Mouse (Mus musculus): ENCODE measurements around the gene Zfand4. TPM values are rescaled to one million over a fixed set of nuclear protein-coding genes. Genes with fewer than 3 reads are reported as not detected.
"Not testable (repeated sequence)": the region's sequence is repeated elsewhere in the genome, so short reads cannot be mapped to it uniquely, and the experiment has no call there.

Zfand4 gene
- polyA plus RNA-seq, 1 experiment from 2014 or later: 8.3 TPM

DNA sequence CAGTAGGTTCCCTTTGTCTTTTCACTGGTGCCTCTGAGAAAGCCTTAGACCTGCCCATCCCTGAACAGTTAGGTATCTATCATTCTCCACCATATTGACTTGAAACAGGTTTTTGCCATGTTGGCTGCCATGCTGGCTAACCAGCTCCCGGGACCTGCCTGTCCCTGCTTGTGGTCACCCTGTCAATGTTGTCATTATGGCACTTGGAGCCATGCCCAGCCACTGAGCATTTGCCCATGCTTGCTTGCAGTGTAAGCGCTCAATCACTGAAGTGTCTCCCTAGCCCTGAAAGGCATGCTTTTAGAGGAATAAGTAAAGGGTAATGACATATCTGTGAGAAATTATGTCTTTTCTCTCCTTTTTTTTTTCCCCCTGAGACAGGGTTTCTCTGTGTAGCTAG, 67.4 kb downstream of the Zfand4 start:
- Histone ChIP-seq H3K4me2 (replicated peaks) (no peak overlapping the region), H3K4me1 (no peaks in the 10 kb centered on the region), H3K27ac (replicated peaks) (no peak overlapping the region), H3K27me3 (no peaks in the 10 kb centered on the region), H3K9ac (replicated peaks) (no peak overlapping the region), H3K36me3 (no peaks in the 10 kb centered on the region), H3K9me3 (no peaks in the 10 kb centered on the region), H3K4me3 (no peak overlapping the region)
- ATAC-seq (replicated peaks): no peak
- WGBS: 64% methylated on average over 2 of the region's 2 CpGs

DNA sequence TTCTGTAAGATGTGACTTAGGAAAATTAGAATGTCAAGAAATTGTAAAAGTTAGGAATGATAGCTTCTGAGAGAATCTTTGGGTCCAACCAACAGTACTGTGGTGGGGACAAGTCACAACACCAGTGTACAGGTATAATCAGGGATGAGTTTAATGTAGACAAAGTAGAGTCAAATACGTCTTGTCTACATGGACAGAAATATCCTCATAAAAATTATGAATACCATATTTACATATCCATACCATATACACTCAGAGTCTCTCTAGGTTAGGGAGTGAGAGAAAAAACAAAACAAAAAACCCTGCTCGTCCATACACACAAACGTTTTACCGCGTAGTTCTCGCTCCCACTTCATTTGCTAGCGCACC, 73.4 kb downstream of the Zfand4 start:
- H3K4me1 ChIP-seq: peaks cover 14% of the 10 kb centered on the region
- H3K36me3 ChIP-seq: no peaks in the 10 kb centered on the region
- H3K4me3 ChIP-seq: peak overlapping the region; percentile 95
- H3K27me3 ChIP-seq: no peaks in the 10 kb centered on the region
- H3K9me3 ChIP-seq: no peaks in the 10 kb centered on the region
- WGBS: 4% methylated on average over 7 of the region's 7 CpGs
- H3K4me2 ChIP-seq (replicated peaks): peak overlapping the region; percentile 68
- no peak; the same call in 1 of the 2 replicates for ATAC-seq (replicated peaks)
- peak overlapping the region; percentile 85 for H3K9ac ChIP-seq (replicated peaks)
- H3K27ac ChIP-seq (replicated peaks): peak overlapping the region; percentile 65

DNA sequence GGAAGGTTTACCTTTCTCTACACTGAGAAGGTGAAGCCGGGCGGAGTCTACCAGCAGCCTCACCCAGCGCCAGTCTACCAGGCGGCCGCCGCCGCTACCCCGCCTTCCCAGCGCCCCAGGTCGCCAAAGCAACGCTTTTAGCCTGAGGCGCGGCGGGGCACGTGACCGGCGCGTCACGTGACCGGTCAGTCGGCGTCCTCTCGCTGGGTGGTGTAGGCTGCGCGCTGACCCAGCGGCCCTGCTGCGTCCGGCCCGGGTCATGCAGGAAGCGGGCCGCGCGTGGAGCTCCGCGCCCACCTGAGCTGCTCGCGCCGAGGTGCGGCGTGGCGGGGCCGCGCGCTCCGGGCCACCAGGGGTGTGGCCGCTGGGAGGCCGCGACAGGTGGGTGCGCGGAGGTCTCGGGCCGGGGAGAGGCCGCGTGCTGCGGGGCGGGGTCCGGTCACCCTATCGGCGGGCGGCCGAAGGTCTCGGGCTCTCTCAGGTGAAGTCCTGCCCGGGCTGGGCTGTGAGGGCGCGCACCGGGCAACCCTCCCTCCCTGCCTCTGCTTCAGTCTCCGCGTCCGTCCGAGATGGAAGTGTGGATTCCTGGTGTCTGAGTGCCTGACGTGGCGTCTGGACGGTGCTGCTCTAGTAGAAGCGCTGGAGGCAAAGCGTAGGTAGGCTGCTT, 73.9 kb downstream of the Zfand4 start, which contains the start of gene March8:
Gene March8, plus strand, starts transcription at position 190 of the 667 bp plus-strand sequence.
- peak within 1 kb of the TSS; percentile 68 for H3K4me2 ChIP-seq (replicated peaks)
- WGBS: under 1% methylated on average over 67 of the region's 75 CpGs
- peak within 1 kb of the TSS; percentile 95 for H3K4me3 ChIP-seq
- H3K27me3 ChIP-seq: no peaks in the 10 kb centered on the region
- H3K9ac ChIP-seq (replicated peaks): peak within 1 kb of the TSS; percentile 85
- H3K4me1 ChIP-seq: peaks cover 14% of the 10 kb centered on the region
- peak within 1 kb of the TSS; percentile 65 for H3K27ac ChIP-seq (replicated peaks)
- no peaks in the 10 kb centered on the region for H3K9me3 ChIP-seq
- H3K36me3 ChIP-seq: no peaks in the 10 kb centered on the region
- peak; percentile 95 for ATAC-seq (replicated peaks)

DNA sequence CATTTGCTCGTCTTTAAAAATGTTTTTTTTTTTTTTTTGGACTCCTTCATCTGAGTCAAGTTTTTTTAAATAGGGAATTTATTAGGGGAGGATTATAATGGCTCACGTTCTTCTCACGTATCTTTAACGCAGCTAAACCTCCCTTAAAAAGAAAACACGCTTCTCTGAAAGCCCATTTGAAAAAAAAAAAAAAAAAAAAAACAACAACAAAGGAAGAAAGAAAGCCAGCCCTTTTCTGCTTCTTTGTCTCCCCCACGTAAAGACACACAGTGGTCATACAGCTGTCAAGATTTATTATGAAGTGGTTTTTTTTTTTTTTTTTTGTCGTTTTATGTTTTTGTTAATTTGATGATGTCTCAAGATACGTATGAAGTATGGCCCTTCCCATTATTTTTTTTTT, 74.5 kb downstream of the Zfand4 start:
- Histone ChIP-seq H3K27me3 (no peaks in the 10 kb centered on the region), H3K9me3 (no peaks in the 10 kb centered on the region), H3K36me3 (no peaks in the 10 kb centered on the region), H3K4me3 (peak overlapping the region; percentile 95), H3K9ac (replicated peaks) (peak overlapping the region; percentile 85), H3K4me2 (replicated peaks) (peak overlapping the region; percentile 68), H3K4me1 (peaks cover 14% of the 10 kb centered on the region), H3K27ac (replicated peaks) (peak overlapping the region; percentile 65; the same call in 1 of the 2 replicates)
- WGBS: 4% methylated on average over 8 of the region's 8 CpGs
- ATAC-seq (replicated peaks): no peak

DNA sequence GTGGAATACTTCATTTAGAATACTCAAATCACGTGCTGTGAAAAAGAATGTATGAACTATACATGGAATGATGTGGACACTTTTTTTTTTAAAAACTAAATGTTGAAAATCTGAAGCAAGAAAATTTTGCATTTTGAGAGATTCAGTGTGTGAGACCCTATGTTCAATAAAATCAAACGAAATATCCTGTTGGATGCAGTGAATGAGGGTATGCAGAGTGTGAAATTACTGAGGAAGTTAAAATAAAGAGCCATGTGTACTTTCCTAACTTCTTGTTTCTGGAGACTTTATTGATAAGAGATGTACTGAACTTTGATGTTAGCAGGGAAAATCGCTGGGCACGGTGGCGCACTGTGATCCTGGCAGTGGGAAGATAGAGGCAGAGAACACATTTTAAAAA, 75.1 kb downstream of the Zfand4 start:
- ATAC-seq (replicated peaks): no peak
- no peaks in the 10 kb centered on the region for H3K27me3 ChIP-seq
- peaks cover 14% of the 10 kb centered on the region for H3K4me1 ChIP-seq
- no peak overlapping the region for H3K9ac ChIP-seq (replicated peaks)
- H3K4me2 ChIP-seq (replicated peaks): peak overlapping the region; percentile 68
- no peaks in the 10 kb centered on the region for H3K36me3 ChIP-seq
- no peak overlapping the region for H3K27ac ChIP-seq (replicated peaks)
- peak overlapping the region; percentile 95 for H3K4me3 ChIP-seq
- H3K9me3 ChIP-seq: no peaks in the 10 kb centered on the region
- WGBS: 79% methylated on average over 5 of the region's 5 CpGs

DNA sequence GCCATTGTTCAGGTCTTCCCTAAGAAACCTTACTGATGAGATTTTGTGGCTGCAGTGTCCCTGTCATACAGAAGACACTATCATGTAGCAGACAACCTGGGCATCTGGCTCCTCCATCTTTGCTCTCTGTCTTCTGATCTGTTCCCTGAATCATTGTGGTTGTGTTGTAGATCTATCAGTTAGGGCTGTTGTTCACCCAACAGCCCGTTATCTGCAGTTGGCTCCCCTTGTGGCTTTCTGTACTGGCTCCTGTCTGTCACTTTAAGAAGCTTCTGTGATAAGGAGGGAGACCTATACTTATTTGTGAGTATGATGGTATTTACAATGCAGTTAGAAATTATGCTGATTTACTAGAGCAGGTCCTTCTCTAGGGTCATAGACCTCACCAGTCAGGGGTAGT, 76.5 kb downstream of the Zfand4 start:
- Histone ChIP-seq H3K4me1 (peaks cover 14% of the 10 kb centered on the region), H3K27ac (replicated peaks) (no peak overlapping the region), H3K4me3 (no peak overlapping the region), H3K9me3 (no peaks in the 10 kb centered on the region), H3K36me3 (no peaks in the 10 kb centered on the region), H3K27me3 (no peaks in the 10 kb centered on the region), H3K9ac (replicated peaks) (no peak overlapping the region), H3K4me2 (replicated peaks) (peak overlapping the region; percentile 68; the same call in 1 of the 2 replicates)
- ATAC-seq (replicated peaks): no peak
- 87% methylated on average over 1 of the region's 1 CpGs for WGBS

DNA sequence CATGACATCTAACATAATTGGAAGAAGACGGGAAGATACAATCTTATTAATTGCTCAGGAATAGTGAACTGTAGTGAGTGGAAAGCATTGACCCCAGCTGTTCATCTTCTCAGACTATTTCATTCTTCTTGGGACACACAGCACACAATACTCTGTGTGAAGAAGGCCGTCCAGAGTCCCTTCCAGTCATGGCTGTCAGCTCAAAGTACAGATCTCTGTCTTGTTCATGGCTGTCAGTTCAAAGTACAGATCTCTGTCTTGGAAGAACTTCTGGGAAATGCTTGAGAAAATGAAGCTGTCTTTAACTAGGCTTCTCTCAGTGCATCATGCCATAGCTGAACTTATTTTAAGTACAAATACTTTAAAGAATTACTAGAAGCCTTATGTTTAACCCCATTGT, 83.9 kb downstream of the Zfand4 start:
- 89% methylated on average over 2 of the region's 2 CpGs for WGBS
- H3K9me3 ChIP-seq: no peaks in the 10 kb centered on the region
- no peak overlapping the region for H3K9ac ChIP-seq (replicated peaks)
- no peak for ATAC-seq (replicated peaks)
- no peaks in the 10 kb centered on the region for H3K36me3 ChIP-seq
- no peaks in the 10 kb centered on the region for H3K4me1 ChIP-seq
- no peak overlapping the region for H3K4me2 ChIP-seq (replicated peaks)
- H3K27ac ChIP-seq (replicated peaks): no peak overlapping the region
- no peak overlapping the region for H3K4me3 ChIP-seq
- no peaks in the 10 kb centered on the region for H3K27me3 ChIP-seq

DNA sequence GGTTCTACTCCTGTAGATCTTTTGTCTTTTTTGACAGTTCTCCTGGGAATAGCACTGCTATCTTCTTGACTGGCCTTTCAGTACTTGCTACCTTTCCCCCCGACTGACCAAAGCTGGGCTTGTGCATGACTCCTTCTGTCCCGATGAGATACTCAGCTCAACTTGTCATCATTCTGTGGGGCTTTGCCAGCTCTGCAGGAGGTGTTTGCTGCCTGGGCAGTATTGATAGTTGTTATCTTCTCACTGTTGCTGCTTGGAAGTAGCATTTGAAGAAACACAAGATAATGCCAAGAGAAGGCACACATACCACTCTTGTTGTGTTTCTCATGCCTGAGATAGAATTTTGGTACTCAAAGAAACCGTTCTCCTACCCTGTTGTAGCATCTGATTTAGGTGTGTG, 86.0 kb downstream of the Zfand4 start:
- no peaks in the 10 kb centered on the region for H3K36me3 ChIP-seq
- no peaks in the 10 kb centered on the region for H3K4me1 ChIP-seq
- no peak overlapping the region for H3K27ac ChIP-seq (replicated peaks)
- no peak overlapping the region for H3K9ac ChIP-seq (replicated peaks)
- no peak overlapping the region for H3K4me2 ChIP-seq (replicated peaks)
- WGBS: 92% methylated on average over 3 of the region's 3 CpGs
- no peaks in the 10 kb centered on the region for H3K9me3 ChIP-seq
- ATAC-seq (replicated peaks): no peak
- no peak overlapping the region for H3K4me3 ChIP-seq
- H3K27me3 ChIP-seq: no peaks in the 10 kb centered on the region

DNA sequence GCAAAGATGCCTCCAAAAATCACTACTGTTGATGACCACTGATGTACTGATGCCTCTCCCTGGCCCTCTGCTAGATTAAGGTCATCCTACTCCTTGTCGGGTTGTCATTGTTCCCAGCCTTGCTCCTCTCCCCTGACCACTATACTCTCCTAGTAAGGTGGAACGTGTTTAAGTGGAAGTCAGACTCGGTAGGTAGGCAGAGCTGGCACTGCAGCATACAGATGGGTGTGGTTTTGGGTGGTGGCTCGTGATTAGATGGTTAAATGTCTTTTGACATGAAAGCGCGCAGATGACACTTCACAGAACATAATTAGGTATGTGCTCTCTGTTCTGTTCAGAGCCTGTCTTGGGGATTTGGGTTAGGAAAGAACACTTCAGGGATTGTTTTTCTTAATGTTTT, 86.6 kb downstream of the Zfand4 start:
- whole genome bisulfite sequencing: 86% methylated on average over 6 of the region's 6 CpGs
- no peak for ATAC-seq (replicated peaks)
- H3K27me3 ChIP-seq: no peaks in the 10 kb centered on the region

DNA sequence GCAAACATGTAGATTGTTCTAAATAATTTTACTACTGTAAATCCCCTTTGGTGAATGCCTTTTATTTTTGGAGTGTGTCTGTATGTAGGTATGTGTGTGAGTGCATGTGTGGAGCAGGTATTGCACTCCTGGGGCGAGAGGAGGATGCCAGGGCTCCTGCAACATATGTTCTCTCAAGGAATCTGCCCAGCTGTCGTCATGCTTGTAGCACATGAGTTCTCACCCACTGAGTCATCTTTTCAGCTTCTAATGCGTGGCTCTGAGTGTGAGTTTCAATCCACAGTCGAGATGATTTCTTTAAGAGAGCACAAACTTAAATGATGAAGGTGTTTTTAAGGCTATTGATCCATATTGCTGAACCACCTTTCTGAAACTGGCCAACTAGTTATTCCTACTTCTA, 87.5 kb downstream of the Zfand4 start:
- 77% methylated on average over 4 of the region's 4 CpGs for WGBS
- no peak overlapping the region for H3K9ac ChIP-seq (replicated peaks)
- H3K27ac ChIP-seq (replicated peaks): no peak overlapping the region
- H3K9me3 ChIP-seq: no peaks in the 10 kb centered on the region
- H3K27me3 ChIP-seq: no peaks in the 10 kb centered on the region
- no peak overlapping the region for H3K4me3 ChIP-seq
- H3K36me3 ChIP-seq: no peaks in the 10 kb centered on the region
- no peaks in the 10 kb centered on the region for H3K4me1 ChIP-seq
- ATAC-seq (replicated peaks): no peak
- no peak overlapping the region for H3K4me2 ChIP-seq (replicated peaks)

More for the DNA sequence above, 86.6 kb downstream of the Zfand4 start:
- Histone ChIP-seq H3K4me2 (replicated peaks) (no peak overlapping the region), H3K27ac (replicated peaks) (no peak overlapping the region), H3K4me3 (no peak overlapping the region), H3K36me3 (no peaks in the 10 kb centered on the region), H3K4me1 (no peaks in the 10 kb centered on the region), H3K9me3 (no peaks in the 10 kb centered on the region), H3K9ac (replicated peaks) (no peak overlapping the region)

DNA sequence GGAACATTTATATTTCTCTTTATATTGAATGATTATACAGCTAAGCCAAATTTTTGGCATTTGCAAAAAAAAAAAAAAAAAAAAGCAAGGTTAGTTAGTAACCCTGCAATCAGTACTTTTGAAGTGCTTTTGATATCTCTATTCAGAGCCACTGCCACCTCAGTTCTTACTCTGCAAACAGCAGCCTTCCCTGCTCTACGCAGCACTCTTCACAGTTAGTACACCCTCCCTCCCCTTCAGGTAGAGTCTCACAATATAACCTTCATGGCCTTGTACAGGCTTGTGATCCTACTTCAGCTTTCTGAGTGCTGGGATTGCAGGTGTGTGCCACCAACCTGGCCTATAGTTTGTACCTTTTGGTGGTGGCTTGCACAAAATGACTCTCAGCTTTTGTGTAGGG, 89.4 kb downstream of the Zfand4 start:
- Histone ChIP-seq H3K9me3 (no peaks in the 10 kb centered on the region), H3K27ac (replicated peaks) (no peak overlapping the region), H3K4me2 (replicated peaks) (no peak overlapping the region), H3K9ac (replicated peaks) (no peak overlapping the region), H3K4me1 (0 out of 2 replicates have a peak, but pooled peaks cover 4% of the 10 kb centered on the region), H3K36me3 (no peaks in the 10 kb centered on the region), H3K27me3 (no peaks in the 10 kb centered on the region), H3K4me3 (no peak overlapping the region)
- ATAC-seq (replicated peaks): no peak
- 93% methylated on average over 1 of the region's 1 CpGs for WGBS

DNA sequence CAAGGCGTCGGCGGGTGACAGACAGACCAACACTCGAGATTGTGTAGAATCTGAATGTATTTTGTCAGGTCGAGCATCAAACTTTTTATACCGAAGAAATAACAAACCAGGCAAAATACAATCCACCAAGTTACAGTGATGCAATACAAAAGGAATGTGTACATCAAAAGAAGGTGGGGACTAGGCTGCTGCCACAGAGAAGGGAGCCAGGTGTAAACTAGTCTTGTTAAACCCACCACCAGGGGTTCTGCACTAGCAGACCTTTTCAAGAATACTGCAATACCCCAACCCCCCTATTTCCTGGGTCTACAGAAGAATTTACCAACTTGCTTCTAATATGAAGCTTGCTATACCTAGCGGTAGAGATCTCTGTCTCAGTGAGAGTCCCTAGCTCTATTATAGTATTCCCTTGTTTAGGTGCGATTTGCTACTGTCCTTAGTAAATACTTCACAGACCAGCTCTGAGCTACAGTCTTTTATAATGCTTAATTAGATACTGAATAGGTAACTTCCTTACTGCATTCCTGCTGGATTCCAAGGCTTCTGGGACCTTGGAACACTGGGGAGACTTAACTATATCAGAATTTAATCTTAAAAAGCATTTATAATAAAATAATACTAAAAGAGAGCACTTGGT, 92.4 kb downstream of the Zfand4 start:
- not testable (repeated sequence) for H3K27me3 ChIP-seq; H3K4me1 ChIP-seq; H3K9ac ChIP-seq (replicated peaks); H3K36me3 ChIP-seq; H3K9me3 ChIP-seq; ATAC-seq (replicated peaks); H3K27ac ChIP-seq (replicated peaks); H3K4me2 ChIP-seq (replicated peaks); H3K4me3 ChIP-seq
- WGBS: 68% methylated on average over 8 of the region's 8 CpGs

DNA sequence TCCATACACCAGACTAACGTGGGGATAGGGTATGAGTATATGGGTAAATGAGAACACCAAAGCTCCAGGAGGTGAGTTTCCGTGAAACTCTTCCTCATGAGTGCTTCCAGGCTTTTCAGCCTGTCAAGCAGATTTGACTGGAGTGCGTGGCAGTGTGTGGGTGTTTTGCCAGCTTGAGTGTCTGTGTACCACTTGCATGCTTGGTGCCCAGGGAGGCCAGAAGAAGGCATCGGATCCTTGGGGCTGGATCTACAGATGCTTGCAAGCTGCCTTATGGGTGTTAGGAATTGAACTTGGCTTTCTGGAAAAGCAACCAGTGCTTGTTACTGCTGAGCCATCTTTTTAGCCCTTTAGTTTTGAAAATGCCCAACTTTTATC, 92.9 kb downstream of the Zfand4 start:
- 55% methylated on average over 4 of the region's 4 CpGs for WGBS
- Histone ChIP-seq H3K36me3 (no peaks in the 10 kb centered on the region), H3K4me2 (replicated peaks) (no peak overlapping the region), H3K4me3 (no peak overlapping the region), H3K4me1 (peaks cover 10% of the 10 kb centered on the region; the same call in 1 of the 2 replicates), H3K9ac (replicated peaks) (no peak overlapping the region), H3K9me3 (no peaks in the 10 kb centered on the region), H3K27ac (replicated peaks) (no peak overlapping the region), H3K27me3 (no peaks in the 10 kb centered on the region)
- ATAC-seq (replicated peaks): no peak

All from forebrain, embryonic 15.5 days (tissue).